Mouse (Mus musculus) lung, postnatal 0 days (tissue): ENCODE results near the gene Panx3. TPM values are rescaled to one million over a fixed set of nuclear protein-coding genes. Genes with fewer than 3 reads are reported as not detected.

Experiments used
- ATAC-seq: fragments of 200-750 bp; cut with Nextera tagmentation; 2 replicates; pipeline ENCODE4 v1.8.0; 2017; ENCODE audit warnings: moderate library complexity
- DNase-seq: peaks from one replicate; pipeline ENCODE4 v3.0.0-alpha.2; 2016; ENCODE audit warnings: low spot score
- H3K27ac ChIP-seq: fragments of 300-500 bp; sonication (generic); 2 replicates; pipeline ENCODE4 v1.5.1; 2014; ENCODE audit warnings: antibody characterized with exemption, mild to moderate bottlenecking, low read length, mixed read lengths
- H3K27me3 ChIP-seq: fragments of 300-500 bp; sonication (generic); replicated peaks from 2 replicates; pipeline ENCODE4 v1.6.1; 2014; ENCODE audit warnings: low read length, mixed read lengths; ENCODE audit not compliant: insufficient read depth
- H3K36me3 ChIP-seq: fragments of 300-500 bp; sonication (generic); 2 replicates; pipeline ENCODE4 v1.6.1; 2014; ENCODE audit warnings: low read length, mixed read lengths; ENCODE audit not compliant: insufficient read depth
- H3K4me1 ChIP-seq: fragments of 300-500 bp; sonication (generic); 2 replicates; pipeline ENCODE4 v1.6.1; 2014; ENCODE audit warnings: antibody characterized with exemption, low read depth, low read length, mixed read lengths; ENCODE audit not compliant: insufficient read depth
- H3K4me2 ChIP-seq: fragments of 300-500 bp; sonication (generic); replicated peaks from 2 replicates; pipeline ENCODE4 v1.6.1; 2014; ENCODE audit warnings: low read depth, mild to moderate bottlenecking, low read length, moderate library complexity, mixed read lengths
- H3K4me3 ChIP-seq: fragments of 300-500 bp; sonication (generic); 2 replicates; pipeline ENCODE4 v1.5.1; 2014; ENCODE audit warnings: low read depth, low read length
- H3K9ac ChIP-seq: fragments of 300-500 bp; sonication (generic); replicated peaks from 2 replicates; pipeline ENCODE4 v1.6.1; 2014; ENCODE audit warnings: low read depth, mild to moderate bottlenecking
- H3K9me3 ChIP-seq: fragments of 300-500 bp; sonication (generic); 2 replicates; pipeline ENCODE4 v1.6.1; 2016; ENCODE audit warnings: low read length, mixed read lengths
- CTCF ChIP-seq: IDR thresholded peaks from 2 replicates; pipeline ENCODE4 v1.5.1; 2016; ENCODE audit warnings: antibody characterized with exemption, mild to moderate bottlenecking
- EP300 ChIP-seq: IDR thresholded peaks from 2 replicates; pipeline ENCODE4 v1.6.1; 2016; ENCODE audit warnings: antibody characterized with exemption, mild to moderate bottlenecking, control low read depth
- WGBS: fragments of 180-500 bp; shearing (Covaris S2); extraction: QIAGEN DNeasy Blood & Tissue Kit; methylation state at CpG from one replicate; pipeline ENCODE4 v1.1.7; 2014; 5-methylcytosine and 5-hydroxymethylcytosine counted together
- polyA plus RNA-seq: library from polyadenylated mRNA; unstranded; fragments of >200 nt; fragmentation: Nextera tagmentation; extraction: Ambion mirVana; gene quantifications from 2 replicates; pipeline ENCODE4 v1.2.1, GENCODE M21; 2015

The Panx3 gene
- polyA plus RNA-seq, 1 experiment from 2014 or later = 0.05 TPM

- 53% methylated on average over 3 of the region's 3 CpGs for WGBS
- no peaks in the 10 kb centered on the region for H3K36me3 ChIP-seq
- H3K9me3 ChIP-seq = no peaks in the 10 kb centered on the region
- H3K4me3 ChIP-seq = no peak overlapping the region
- no peaks in the 10 kb centered on the region for H3K27me3 ChIP-seq
- H3K4me1 ChIP-seq = no peaks in the 10 kb centered on the region; the same call in 1 of the 2 replicates
- H3K9ac ChIP-seq = no peak overlapping the region
- DNase-seq (peak; percentile 87), ATAC-seq (peak; percentile 80)
- H3K27ac ChIP-seq = peak overlapping the region; percentile 43; the same call in 1 of the 2 replicates
- TF ChIP-seq CTCF (no peak), EP300 (peak; percentile 84)
- H3K4me2 ChIP-seq = no peak overlapping the region
Observed at GRCm38 (mm10) chr9:37638721-37639120, 30.3 kb downstream of the Panx3 start.

- H3K9ac ChIP-seq = no peak overlapping the region
- H3K4me1 ChIP-seq = no peaks in the 10 kb centered on the region
- H3K9me3 ChIP-seq = no peaks in the 10 kb centered on the region
- ATAC-seq (peak; percentile 82), DNase-seq (peak; percentile 86)
- no peak overlapping the region for H3K4me3 ChIP-seq
- TF ChIP-seq CTCF (no peak), EP300 (peak; percentile 72)
- 41% methylated on average over 6 of the region's 6 CpGs for WGBS
- H3K36me3 ChIP-seq = no peaks in the 10 kb centered on the region
- H3K27me3 ChIP-seq = no peaks in the 10 kb centered on the region
- 0 out of 2 replicates have a peak overlapping the region, but pooled peaks have one; percentile 15 for H3K27ac ChIP-seq
- H3K4me2 ChIP-seq = no peak overlapping the region
Observed at GRCm38 (mm10) chr9:37636800-37637542, 32.1 kb downstream of the Panx3 start.

- Histone ChIP-seq H3K4me2 (no peak overlapping the region), H3K4me3 (no peak overlapping the region), H3K27me3 (no peaks in the 10 kb centered on the region), H3K4me1 (no peaks in the 10 kb centered on the region), H3K9ac (no peak overlapping the region), H3K9me3 (no peaks in the 10 kb centered on the region), H3K27ac (0 out of 2 replicates have a peak overlapping the region, but pooled peaks have one; percentile 15), H3K36me3 (no peaks in the 10 kb centered on the region)
- ATAC-seq (peak; percentile 31; the same call in 1 of the 2 replicates), DNase-seq (peak; percentile 83)
- TF ChIP-seq EP300 = no peak
- TF ChIP-seq CTCF = peak; percentile 85
- WGBS = 13% methylated on average over 7 of the region's 7 CpGs
Observed at GRCm38 (mm10) chr9:37636335-37636734, 32.7 kb downstream of the Panx3 start.

- ATAC-seq = no peak
- Histone ChIP-seq H3K27me3 (no peaks in the 10 kb centered on the region), H3K27ac (no peak overlapping the region)
Observed at GRCm38 (mm10) chr9:37634269-37634668, 34.8 kb downstream of the Panx3 start.

GRCm38 (mm10) chr9:37632305-37632704, 36.7 kb downstream of the Panx3 start:
- ATAC-seq = no peak
- Histone ChIP-seq H3K36me3 (no peaks in the 10 kb centered on the region), H3K4me2 (no peak overlapping the region), H3K27ac (no peak overlapping the region), H3K27me3 (no peaks in the 10 kb centered on the region), H3K4me3 (no peak overlapping the region), H3K4me1 (no peaks in the 10 kb centered on the region), H3K9ac (no peak overlapping the region), H3K9me3 (no peaks in the 10 kb centered on the region)
- TF ChIP-seq EP300 (no peak), CTCF (no peak)
- no peak for DNase-seq
- 90% methylated on average over 2 of the region's 2 CpGs for WGBS

More at GRCm38 (mm10) chr9:37634269-37634668, 34.8 kb downstream of the Panx3 start:
- H3K4me2 ChIP-seq = no peak overlapping the region
- 93% methylated on average over 3 of the region's 3 CpGs for WGBS
- H3K4me1 ChIP-seq = no peaks in the 10 kb centered on the region
- no peak overlapping the region for H3K9ac ChIP-seq
- no peaks in the 10 kb centered on the region for H3K36me3 ChIP-seq
- no peak for TF ChIP-seq CTCF
- TF ChIP-seq EP300 = no peak
- H3K4me3 ChIP-seq = no peak overlapping the region
- no peaks in the 10 kb centered on the region for H3K9me3 ChIP-seq
- DNase-seq = no peak

GRCm38 (mm10) chr9:37629941-37630340, 39.1 kb downstream of the Panx3 start:
- WGBS = 73% methylated on average over 2 of the region's 2 CpGs
- H3K9me3 ChIP-seq = no peaks in the 10 kb centered on the region
- no peaks in the 10 kb centered on the region for H3K36me3 ChIP-seq
- DNase-seq = no peak
- H3K27me3 ChIP-seq = no peaks in the 10 kb centered on the region
- H3K4me2 ChIP-seq = no peak overlapping the region
- H3K4me3 ChIP-seq = no peak overlapping the region
- ATAC-seq = no peak
- TF ChIP-seq CTCF = no peak
- no peak for TF ChIP-seq EP300
- H3K4me1 ChIP-seq = no peaks in the 10 kb centered on the region
- no peak overlapping the region for H3K9ac ChIP-seq
- H3K27ac ChIP-seq = no peak overlapping the region
